Mouse (Mus musculus) embryo, embryonic 10.5 days (tissue): ENCODE measurements around the gene Cdc20b.
"Not testable (repeated sequence)": the region's sequence is repeated elsewhere in the genome, so short reads cannot be mapped to it uniquely, and the experiment has no call there.

ENCODE experiments used
- DNase-seq: peaks from one replicate; pipeline ENCODE4 v3.0.0-alpha.2; 2015; ENCODE audit warnings: low spot score

Gene Cdc20b

GRCm38 (mm10) chr13:113034950-113035421, at the start of gene Cdc20b:
Gene Cdc20b (plus strand): TSS chr13:113035111.
- DNase-seq: peak; percentile 55

GRCm38 (mm10) chr13:112985605-112986450, 49.1 kb upstream of the Cdc20b start:
- peak; percentile 70 for DNase-seq

- DNase-seq: peak; percentile 44
Observed at GRCm38 (mm10) chr13:112986451-112986950, 48.4 kb upstream of the Cdc20b start.

- DNase-seq: peak; percentile 89
Observed at GRCm38 (mm10) chr13:112987532-112987943, 47.4 kb upstream of the Cdc20b start, which contains the start of gene Ccno. Gene Ccno (plus strand): TSS chr13:112987802.

- DNase-seq: peak; percentile 49
Observed at GRCm38 (mm10) chr13:112987991-112988390, 46.9 kb upstream of the Cdc20b start.

- DNase-seq: peak; percentile 48
Observed at GRCm38 (mm10) chr13:112988866-112989265, 46.0 kb upstream of the Cdc20b start.

- peak; percentile 41 for DNase-seq
Observed at GRCm38 (mm10) chr13:112989541-112989940, 45.4 kb upstream of the Cdc20b start.

- no peak for DNase-seq
Observed at GRCm38 (mm10) chr13:112990346-112990745, 44.6 kb upstream of the Cdc20b start.

- peak; percentile 45 for DNase-seq
Observed at GRCm38 (mm10) chr13:112993531-112994152, 41.3 kb upstream of the Cdc20b start, which contains the start of gene Mcidas. Gene Mcidas (plus strand): TSS chr13:112993845.

GRCm38 (mm10) chr13:112994191-112994590, 40.7 kb upstream of the Cdc20b start:
- DNase-seq: peak; percentile 77

- DNase-seq: no peak
Observed at GRCm38 (mm10) chr13:112996407-112996806, 38.5 kb upstream of the Cdc20b start.

- DNase-seq: no peak
Observed at GRCm38 (mm10) chr13:112997369-112997768, 37.5 kb upstream of the Cdc20b start.

GRCm38 (mm10) chr13:112998427-112999201, 36.3 kb upstream of the Cdc20b start:
- DNase-seq: peak; percentile 59

GRCm38 (mm10) chr13:113000090-113000489, 34.8 kb upstream of the Cdc20b start:
- no peak for DNase-seq

GRCm38 (mm10) chr13:113000576-113001318, 34.2 kb upstream of the Cdc20b start:
- no peak for DNase-seq

- DNase-seq: no peak
Observed at GRCm38 (mm10) chr13:113012683-113013082, 22.2 kb upstream of the Cdc20b start.

- DNase-seq: not testable (repeated sequence)
Observed at GRCm38 (mm10) chr13:113013174-113013953, 21.5 kb upstream of the Cdc20b start.

- DNase-seq: no peak
Observed at GRCm38 (mm10) chr13:113021521-113021920, 13.4 kb upstream of the Cdc20b start.

- DNase-seq: no peak
Observed at GRCm38 (mm10) chr13:113022467-113022866, 12.4 kb upstream of the Cdc20b start.
